Mouse (Mus musculus) right cerebral cortex, postnatal 4 days (tissue): Measurements from ENCODE around the gene Areg.

Experiments used
- DNase-seq: peaks from one replicate; pipeline ENCODE4 v3.0.0-alpha.2; 2022

The Areg gene

DNA sequence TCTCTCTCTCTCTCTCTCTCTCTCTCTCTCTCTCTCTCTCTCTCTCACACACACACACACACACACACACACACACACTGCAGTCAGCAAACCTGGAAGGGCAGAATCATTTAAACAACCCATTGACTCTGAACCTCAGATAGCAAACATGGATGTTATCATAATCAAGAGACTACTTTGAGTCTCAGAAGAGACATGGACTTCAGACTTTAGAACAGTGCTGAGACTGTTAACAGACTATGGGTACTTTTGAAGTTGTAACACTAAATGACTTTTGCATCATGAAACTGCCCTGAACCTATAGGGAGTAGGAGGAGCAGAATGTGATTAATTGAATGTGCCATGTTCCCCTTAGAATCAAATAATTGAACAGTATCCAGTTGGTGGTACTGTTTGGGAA lies 37.0 kb downstream of the Areg start:
- DNase-seq: no peak

DNA sequence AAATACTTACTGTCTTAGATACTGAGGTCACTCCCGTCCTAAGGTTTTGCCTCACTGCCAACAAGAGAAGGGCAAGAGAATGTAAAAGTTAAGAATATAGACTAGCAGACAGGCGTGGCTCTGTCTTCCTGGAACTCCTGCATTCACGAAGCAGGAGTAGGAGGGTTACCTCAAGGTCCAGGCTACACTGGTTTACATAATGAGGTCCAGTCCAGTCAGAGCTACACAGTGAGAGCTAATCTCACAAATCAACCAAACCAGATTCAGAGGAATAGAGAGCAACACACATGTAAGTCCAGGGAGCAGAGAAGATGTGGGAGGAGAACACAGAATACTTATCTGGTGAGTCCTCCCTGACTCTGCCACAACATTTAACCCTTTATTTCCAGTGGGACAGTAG lies 55.2 kb downstream of the Areg start:
- DNase-seq: no peak
